Mouse (Mus musculus) T-helper 2 cell (primary cell): ENCODE measurements around the gene Hnrnpl.

ENCODE experiments used
- in situ Hi-C: fragments of 300-600 bp; cut with MboI, MseI; formaldehyde crosslinking; loops from one replicate; pipeline ENCODE4 v1.15.1; 2025; ENCODE audit warnings: high pct_unique_total_duplicates

Hnrnpl gene

GRCm38 (mm10) chr7:28789235-28789634, 19.1 kb upstream of the Hnrnpl start:
- in situ Hi-C loops: no loop called here

- in situ Hi-C loops: loop anchor here (5.0 kb wide), 1 partner anchor 77 kb away; no protein-coding TSS in a partner anchor
Measured at GRCm38 (mm10) chr7:28790066-28790806, 18.1 kb upstream of the Hnrnpl start.

- in situ Hi-C loops: loop anchor here (5.0 kb wide), 1 partner anchor 76 kb away; no protein-coding TSS in a partner anchor
Measured at GRCm38 (mm10) chr7:28791706-28792105, 16.6 kb upstream of the Hnrnpl start.

GRCm38 (mm10) chr7:28792391-28793185, 15.8 kb upstream of the Hnrnpl start:
- in situ Hi-C loops: loop anchor here (5.0 kb wide), 1 partner anchor 75 kb away; no protein-coding TSS in a partner anchor

- in situ Hi-C loops: loop anchor here (5.0 kb wide), 1 partner anchor 73 kb away; no protein-coding TSS in a partner anchor
Measured at GRCm38 (mm10) chr7:28793834-28794233, 14.5 kb upstream of the Hnrnpl start.

GRCm38 (mm10) chr7:28794496-28794895, 13.8 kb upstream of the Hnrnpl start:
- in situ Hi-C loops: loop anchor here (5.0 kb wide), 1 partner anchor 73 kb away; no protein-coding TSS in a partner anchor

DNA sequence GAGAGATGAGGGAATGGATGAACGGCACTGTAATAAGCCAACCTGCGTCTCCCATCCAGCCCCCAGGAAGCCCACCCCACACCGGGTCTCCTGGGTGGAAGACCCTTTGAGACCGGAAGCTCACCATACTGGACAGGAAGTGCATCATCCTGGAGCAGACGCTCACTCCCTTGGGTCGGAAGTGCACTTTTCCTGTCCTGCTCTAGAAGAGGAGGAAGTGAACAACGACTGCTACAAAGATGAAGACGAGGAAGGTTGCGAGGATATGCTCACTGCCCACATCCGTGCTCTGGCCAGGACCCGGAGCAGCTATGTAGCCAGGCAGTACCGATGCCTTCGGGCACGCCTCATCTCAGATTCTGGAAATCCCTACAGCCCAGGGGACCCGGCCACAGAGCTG, 12.5 kb upstream of the Hnrnpl start:
- in situ Hi-C loops: no loop called here

DNA sequence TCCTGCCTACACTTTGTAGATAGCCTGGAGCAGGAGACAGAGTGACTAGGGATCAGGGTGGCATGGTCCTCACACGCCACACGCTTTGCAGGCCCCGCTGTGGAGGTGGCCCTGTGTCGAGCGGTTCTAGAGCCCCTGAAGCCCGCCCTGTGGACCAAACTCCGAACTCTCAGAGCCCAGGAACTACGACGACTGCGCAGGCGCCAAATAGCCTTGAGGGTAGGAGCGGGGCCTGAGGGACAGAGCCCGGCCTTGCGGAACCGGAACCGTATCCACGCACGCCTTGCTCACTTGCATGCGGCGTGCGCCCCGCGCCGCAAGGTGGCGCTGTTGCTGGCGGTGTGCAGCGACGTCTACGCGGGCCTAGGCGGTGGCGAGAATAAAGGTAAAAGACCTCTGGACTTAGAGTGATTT, 11.8 kb upstream of the Hnrnpl start:
- in situ Hi-C loops: no loop called here

DNA sequence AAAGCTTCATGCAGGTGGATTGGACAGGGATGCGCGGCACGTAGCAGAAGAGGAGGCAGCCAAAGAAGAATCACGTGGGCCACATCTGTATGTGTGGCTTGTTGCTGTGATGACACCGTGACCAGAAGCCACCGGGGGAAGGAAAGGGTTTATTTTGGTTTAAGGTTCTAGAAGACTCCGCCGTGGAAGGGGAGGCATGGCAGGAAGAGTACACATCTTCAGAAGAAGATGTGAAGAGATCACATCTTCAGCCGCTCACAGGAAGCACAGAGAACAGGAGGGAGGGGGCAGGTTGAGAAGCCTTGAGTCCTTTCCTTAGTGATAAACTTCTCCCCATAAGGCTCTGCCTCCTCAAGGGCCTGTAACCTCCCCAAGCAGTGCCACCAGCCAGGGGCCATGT, 8.3 kb upstream of the Hnrnpl start:
- in situ Hi-C loops: no loop called here

GRCm38 (mm10) chr7:28801451-28801850, 6.9 kb upstream of the Hnrnpl start:
- in situ Hi-C loops: no loop called here

DNA sequence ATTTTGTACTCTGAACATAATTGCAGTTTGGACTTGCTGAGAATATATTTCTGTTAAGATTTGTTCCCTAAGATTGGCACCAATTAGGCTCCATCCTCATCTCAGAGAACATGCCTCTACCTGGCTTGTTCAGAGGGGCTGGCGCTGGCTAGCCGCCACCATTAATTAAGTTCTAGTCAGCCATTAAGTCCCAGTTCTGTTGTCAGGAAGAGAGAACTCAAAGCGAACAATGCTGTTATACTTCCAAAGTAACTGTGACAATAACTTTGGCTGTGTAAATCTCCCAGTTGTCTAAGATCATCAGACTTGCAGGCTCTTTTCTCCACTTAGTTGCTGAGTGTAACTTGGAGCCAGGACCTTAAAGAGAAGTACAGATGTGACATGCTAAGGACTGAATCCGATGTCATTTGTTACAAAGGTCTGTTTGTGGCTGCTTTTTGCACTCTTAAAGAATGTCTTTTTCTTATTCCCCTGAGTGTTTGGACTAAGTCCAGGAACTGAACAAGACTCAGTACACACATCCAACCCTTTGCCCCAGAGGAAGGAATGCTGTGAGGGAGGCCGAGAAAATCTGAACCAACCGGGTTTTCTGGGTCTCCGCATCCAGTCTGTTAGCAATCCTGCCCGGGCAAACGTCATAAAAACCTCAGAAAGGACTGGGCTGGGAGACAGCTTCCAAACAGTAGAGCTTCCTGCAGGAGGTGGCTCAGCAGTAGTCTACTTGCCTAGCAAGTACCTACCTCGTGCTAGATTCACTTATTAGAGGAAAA, 6.3 kb upstream of the Hnrnpl start:
- in situ Hi-C loops: no loop called here

DNA sequence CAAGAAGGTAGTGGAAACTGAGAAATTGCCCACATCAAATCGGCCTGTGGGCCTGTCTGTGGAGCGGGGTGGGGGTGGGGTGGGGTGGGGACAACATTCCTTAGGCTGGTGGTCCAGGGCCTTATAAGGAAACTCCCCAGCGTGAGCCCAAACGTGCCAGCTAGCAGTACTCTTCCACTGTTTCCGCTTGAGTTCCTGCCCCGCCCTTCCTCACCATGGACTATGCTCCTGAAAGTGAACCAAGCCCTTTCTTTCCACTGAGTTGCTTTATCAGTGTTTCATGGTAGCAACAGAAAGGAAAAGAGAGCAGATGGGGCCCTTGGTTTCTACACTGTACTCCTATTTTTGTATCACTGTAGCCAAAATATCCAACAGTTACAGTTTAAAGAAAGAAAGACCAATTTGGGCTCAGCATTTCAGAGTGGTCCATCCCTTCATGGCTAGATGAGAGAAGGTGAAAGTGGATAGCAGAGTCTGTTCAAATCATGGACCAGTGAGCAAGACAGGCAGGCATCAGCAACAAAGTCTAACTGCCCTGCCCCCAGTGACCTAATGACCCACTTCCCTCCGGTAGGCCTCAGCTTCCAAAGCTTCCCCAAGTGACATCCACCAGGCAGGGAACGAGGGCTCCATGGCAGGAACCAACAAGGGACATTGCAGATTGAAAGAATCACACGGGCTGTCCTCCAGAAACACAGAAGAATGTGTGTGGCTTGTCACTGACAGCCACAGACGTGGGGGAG, 5.3 kb upstream of the Hnrnpl start:
- in situ Hi-C loops: no loop called here

DNA sequence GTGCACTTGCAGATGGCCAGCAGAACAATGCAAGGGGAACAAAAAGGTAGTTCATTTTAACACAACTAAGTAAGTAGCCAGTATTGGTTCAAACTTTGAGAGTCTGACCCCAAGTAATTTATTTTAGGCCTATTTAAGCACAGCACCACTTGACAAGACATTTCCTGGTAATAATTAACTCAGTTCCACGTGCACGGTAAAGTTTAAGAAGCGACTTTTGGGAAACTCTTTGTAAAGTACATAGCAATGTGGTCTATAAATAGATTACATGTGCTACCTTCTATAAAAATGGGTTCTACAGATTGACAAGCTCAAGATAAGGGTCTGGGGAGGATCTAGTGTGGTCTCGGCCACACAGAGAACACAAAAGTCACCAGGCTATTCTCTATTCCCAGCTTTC, 4.6 kb upstream of the Hnrnpl start:
- in situ Hi-C loops: no loop called here

- in situ Hi-C loops: no loop called here
Measured at GRCm38 (mm10) chr7:28806869-28807268, 1.5 kb upstream of the Hnrnpl start.

DNA sequence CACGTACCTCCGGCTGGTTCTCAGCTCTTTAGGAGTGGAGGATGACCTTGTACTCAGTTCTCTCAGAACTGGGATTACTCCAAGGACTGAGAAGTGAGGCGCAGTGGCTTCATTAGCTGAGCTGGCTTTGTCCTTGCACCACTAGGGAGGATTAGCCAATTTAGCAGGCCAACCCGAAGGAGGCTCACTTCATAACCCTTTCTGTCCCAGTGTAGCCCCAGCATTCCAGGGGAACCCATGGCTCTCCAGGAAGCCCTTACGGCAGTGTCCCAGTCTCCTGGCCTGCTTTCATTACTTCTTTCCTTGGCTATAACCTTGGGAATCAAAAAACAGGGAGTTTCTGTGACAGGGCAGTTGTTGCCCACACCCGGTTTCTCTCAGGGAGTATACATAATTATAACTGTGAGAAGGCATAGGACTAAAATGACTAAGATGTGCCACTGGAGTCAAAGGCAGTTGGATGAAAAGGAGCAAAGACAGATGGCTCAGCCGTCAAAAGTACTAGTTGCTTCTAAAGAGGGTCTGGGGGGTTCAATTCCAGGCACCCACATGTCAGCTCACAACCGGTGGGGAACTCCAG, 610 bp upstream of the Hnrnpl start:
- in situ Hi-C loops: no loop called here

DNA sequence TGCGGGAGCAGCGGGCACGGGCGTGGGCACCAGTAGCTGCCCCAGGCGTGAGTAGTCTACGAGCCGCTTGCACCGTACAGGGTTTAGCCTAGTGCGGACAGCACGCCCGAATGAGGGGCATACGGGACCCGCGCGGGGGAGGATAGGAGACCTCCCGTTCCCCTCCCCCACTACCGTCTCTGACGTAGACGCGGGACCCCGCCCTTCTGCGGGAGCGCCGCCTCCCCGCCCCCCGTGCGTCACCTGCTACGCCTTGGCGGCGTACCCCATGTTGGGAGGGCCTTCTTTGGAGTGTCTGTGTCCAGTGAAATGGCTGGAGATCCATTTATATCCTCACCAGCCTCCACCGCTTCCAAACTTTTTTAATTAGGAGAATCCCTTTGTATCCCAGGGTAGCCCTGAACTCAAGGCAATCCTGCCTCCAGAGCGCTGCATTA, 634 bp downstream of the Hnrnpl start:
- in situ Hi-C loops: no loop called here

GRCm38 (mm10) chr7:28809401-28810089, 1.2 kb downstream of the Hnrnpl start:
- in situ Hi-C loops: no loop called here

- in situ Hi-C loops: no loop called here
Measured at GRCm38 (mm10) chr7:28810107-28811066, 2.0 kb downstream of the Hnrnpl start.

DNA sequence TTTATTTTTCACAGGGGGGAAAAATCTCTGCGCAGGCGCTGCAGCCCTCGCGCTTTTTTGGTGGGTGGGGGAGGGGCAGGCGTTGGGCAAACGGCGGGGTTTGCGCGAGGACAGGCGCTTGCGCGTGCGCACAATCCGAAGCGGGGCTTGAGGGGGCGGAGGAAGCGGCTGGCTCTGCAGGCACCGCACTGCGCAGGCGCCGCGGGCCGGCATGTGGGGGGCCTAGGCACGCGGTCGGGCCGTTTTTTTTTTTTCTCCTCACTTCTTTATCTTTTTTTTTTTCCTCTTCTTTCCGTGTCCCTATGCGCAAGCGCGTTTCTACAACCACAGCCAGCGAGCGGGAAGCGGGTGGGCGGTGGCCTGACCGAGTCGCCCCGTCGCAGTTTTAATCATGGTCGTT, 2.9 kb downstream of the Hnrnpl start:
- in situ Hi-C loops: no loop called here
